Mouse (Mus musculus): ENCODE results near the gene Vangl1. TPM values are rescaled to one million over a fixed set of nuclear protein-coding genes. Genes with fewer than 3 reads are reported as not detected.
"Not testable (repeated sequence)": the region's sequence is repeated elsewhere in the genome, so short reads cannot be mapped to it uniquely, and the experiment has no call there.

Vangl1 gene
- polyA plus RNA-seq, 1 experiment from 2014 or later, result 59.4 TPM

DNA sequence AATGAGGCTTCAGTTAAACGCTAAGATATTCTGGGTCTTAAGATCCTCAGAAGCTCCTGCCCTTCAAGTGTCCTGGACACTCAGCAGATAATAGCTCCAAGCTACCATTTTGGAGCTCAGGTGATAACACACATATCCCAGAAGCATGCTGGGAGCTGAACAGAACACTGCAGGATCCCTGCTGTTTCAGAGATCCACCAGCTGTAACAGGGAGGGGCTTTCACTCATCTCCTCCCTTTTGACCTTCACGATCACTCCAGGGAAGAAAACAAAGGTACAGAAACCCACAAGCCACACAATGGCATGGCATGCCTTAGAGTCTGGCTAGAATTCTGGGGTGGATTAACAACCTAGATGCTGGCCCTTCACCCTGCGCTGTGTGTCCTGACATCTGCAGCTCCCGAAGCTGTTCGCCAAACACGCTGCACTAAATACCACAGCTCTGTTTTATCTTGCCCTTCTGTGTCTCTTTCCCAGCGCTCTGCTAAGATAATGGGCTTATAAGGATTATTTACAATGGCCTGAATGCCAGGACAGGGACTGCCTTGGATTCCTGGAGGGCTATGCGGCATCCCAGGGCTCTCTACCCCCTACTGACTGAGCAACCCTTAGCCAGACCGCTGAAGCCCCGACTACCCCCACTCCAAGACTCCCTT, 36.8 kb downstream of the Vangl1 start:
- Histone ChIP-seq H3K4me3 (replicated peaks) (no peak overlapping the region), H3K9me3 (replicated peaks) (no peaks in the 10 kb centered on the region), H3K36me3 (peaks cover 17% of the 10 kb centered on the region), H3K9ac (peak overlapping the region; percentile 54; the same call in 1 of the 2 replicates), H3K27me3 (no peaks in the 10 kb centered on the region), H3K27ac (peak overlapping the region; percentile 100), H3K4me1 (replicated peaks) (peaks cover 59% of the 10 kb centered on the region), H3K4me2 (peak overlapping the region; percentile 42)
- WGBS (ENCODE audit: insufficient replicate concordance), result 16% methylated on average over 10 of the region's 10 CpGs
- peak; percentile 43 for DNase-seq
- peak; percentile 24 for ATAC-seq (ENCODE audit: low read depth)

- no peaks in the 10 kb centered on the region for H3K27me3 ChIP-seq
- no peak for ATAC-seq (ENCODE audit: low read depth)
- H3K27ac ChIP-seq, result peak overlapping the region; percentile 100
- peak overlapping the region; percentile 79 for H3K4me2 ChIP-seq
- WGBS (ENCODE audit: insufficient replicate concordance), result 63% methylated on average over 8 of the region's 8 CpGs
- no peak for DNase-seq
- H3K9ac ChIP-seq, result peak overlapping the region; percentile 75
- H3K36me3 ChIP-seq, result peaks cover 26% of the 10 kb centered on the region
- peaks cover 66% of the 10 kb centered on the region for H3K4me1 ChIP-seq (replicated peaks)
- H3K4me3 ChIP-seq (replicated peaks), result no peak overlapping the region
- H3K9me3 ChIP-seq (replicated peaks), result no peaks in the 10 kb centered on the region
Observed at GRCm38 (mm10) chr3:102166794-102167193, 37.7 kb downstream of the Vangl1 start.

DNA sequence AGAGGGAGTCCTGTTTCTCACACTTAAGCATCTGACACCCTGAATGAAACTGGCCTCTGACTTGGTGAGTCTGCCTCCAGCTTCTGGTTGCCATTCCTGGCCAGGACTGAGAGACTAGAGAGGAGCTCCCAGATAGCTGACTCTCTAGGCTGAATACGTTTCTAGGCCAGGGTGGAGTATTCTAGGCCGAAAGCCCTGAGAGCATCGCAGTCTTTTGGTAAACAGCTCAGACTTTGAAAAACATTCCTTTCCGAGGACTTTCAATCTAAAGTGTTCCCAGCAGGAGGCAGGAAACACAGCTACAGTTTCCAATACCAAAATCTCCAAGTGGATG, 38.2 kb downstream of the Vangl1 start:
- no peaks in the 10 kb centered on the region for H3K27me3 ChIP-seq
- H3K4me1 ChIP-seq (replicated peaks), result peaks cover 71% of the 10 kb centered on the region
- H3K4me3 ChIP-seq (replicated peaks), result peak overlapping the region; percentile 39
- 21% methylated on average over 4 of the region's 4 CpGs for WGBS (ENCODE audit: insufficient replicate concordance)
- H3K36me3 ChIP-seq, result peaks cover 31% of the 10 kb centered on the region
- DNase-seq (no peak), ATAC-seq (ENCODE audit: low read depth) (peak; percentile 65)
- H3K9ac ChIP-seq, result peak overlapping the region; percentile 75
- H3K27ac ChIP-seq, result peak overlapping the region; percentile 100
- H3K4me2 ChIP-seq, result peak overlapping the region; percentile 79
- H3K9me3 ChIP-seq (replicated peaks), result no peaks in the 10 kb centered on the region

GRCm38 (mm10) chr3:102165536-102166286, 38.8 kb downstream of the Vangl1 start:
- no peaks in the 10 kb centered on the region for H3K9me3 ChIP-seq (replicated peaks)
- H3K27ac ChIP-seq, result peak overlapping the region; percentile 100
- H3K27me3 ChIP-seq, result no peaks in the 10 kb centered on the region
- 23% methylated on average over 21 of the region's 21 CpGs for WGBS (ENCODE audit: insufficient replicate concordance)
- H3K4me3 ChIP-seq (replicated peaks), result peak overlapping the region; percentile 78
- peak overlapping the region; percentile 94 for H3K9ac ChIP-seq
- H3K4me2 ChIP-seq, result peak overlapping the region; percentile 79
- ATAC-seq (ENCODE audit: low read depth) (peak; percentile 96), DNase-seq (peak; percentile 95)
- peaks cover 37% of the 10 kb centered on the region for H3K36me3 ChIP-seq
- peaks cover 76% of the 10 kb centered on the region for H3K4me1 ChIP-seq (replicated peaks)

GRCm38 (mm10) chr3:102164911-102165310, 39.6 kb downstream of the Vangl1 start:
- peaks cover 84% of the 10 kb centered on the region for H3K4me1 ChIP-seq (replicated peaks)
- peak overlapping the region; percentile 79 for H3K4me2 ChIP-seq
- peak overlapping the region; percentile 78 for H3K4me3 ChIP-seq (replicated peaks)
- H3K9me3 ChIP-seq (replicated peaks), result no peaks in the 10 kb centered on the region
- peak overlapping the region; percentile 94 for H3K9ac ChIP-seq
- peaks cover 45% of the 10 kb centered on the region for H3K36me3 ChIP-seq
- ATAC-seq (ENCODE audit: low read depth) (no peak), DNase-seq (peak; percentile 35)
- WGBS (ENCODE audit: insufficient replicate concordance), result 19% methylated on average over 4 of the region's 4 CpGs
- peak overlapping the region; percentile 100 for H3K27ac ChIP-seq
- H3K27me3 ChIP-seq, result no peaks in the 10 kb centered on the region

DNA sequence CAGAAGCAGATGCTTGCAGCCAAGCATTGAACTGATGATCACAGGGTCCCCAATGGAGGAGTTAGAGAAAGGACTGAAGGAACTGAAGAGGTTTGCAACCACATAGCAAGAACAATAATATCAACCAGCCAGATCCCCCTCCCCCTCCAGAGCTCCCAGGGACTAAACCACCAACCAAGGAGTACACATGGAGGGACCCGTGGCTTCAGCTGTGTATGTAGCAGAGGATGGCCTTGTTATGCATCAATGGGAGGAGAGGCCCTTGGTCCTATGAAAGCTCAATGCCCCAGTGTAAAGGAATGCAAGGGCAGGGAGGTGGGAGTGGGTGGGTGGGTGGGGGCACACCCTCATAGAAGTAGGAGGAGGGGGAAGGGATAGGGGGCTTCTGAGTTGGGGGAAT, 40.6 kb downstream of the Vangl1 start:
- peak overlapping the region; percentile 100 for H3K27ac ChIP-seq
- peak overlapping the region; percentile 78 for H3K4me3 ChIP-seq (replicated peaks)
- H3K36me3 ChIP-seq, result peaks cover 55% of the 10 kb centered on the region
- 79% methylated on average over 1 of the region's 1 CpGs for WGBS (ENCODE audit: insufficient replicate concordance)
- peaks cover 93% of the 10 kb centered on the region for H3K4me1 ChIP-seq (replicated peaks)
- not testable (repeated sequence) for ATAC-seq (ENCODE audit: low read depth); DNase-seq; H3K27me3 ChIP-seq; H3K9me3 ChIP-seq (replicated peaks)
- peak overlapping the region; percentile 94 for H3K9ac ChIP-seq
- H3K4me2 ChIP-seq, result peak overlapping the region; percentile 79

DNA sequence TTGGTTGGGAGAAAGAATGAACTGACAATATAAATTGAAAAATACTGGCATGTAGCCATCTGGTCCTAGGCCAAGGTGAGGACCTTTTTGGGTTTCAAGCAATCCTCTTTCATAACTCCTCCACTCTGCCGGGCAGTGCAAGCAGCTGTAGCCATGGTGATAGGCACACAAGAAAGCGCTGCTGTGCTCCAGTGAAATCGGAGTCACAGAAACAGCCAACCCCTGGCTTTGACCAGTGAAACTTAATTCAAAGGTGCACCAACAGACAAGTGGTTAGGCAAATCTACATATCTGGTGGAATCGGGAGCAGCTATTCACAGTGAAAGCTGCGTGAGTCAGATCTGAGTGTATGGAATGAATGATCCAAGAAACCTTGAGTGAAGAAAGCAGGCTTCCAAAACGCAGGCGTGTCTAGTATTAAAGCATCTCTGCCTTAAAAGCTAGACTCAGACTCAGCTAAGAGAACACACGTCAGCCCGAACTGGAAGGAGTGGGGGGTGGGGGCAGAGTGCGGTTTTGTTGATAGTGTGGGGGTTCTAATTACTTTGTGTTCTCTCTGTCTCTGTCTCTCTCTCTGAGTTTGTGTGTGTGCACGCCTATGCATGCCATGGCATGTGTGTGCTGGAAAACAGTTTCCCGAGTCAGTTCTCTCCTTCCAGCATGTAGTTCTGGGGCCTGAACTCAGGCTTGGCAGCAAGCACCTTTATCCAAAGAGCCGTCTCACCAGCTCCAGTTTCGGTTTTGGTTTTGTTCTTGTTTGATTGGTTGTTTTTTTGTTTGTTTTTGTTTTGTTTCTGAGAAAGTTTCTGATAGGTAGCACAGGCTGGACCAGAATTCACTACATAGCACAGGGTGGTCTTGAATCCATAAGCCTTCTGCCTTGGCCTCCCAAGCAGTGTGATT, 44.8 kb downstream of the Vangl1 start:
- H3K36me3 ChIP-seq, result peaks cover 89% of the 10 kb centered on the region
- DNase-seq, result no peak
- 72% methylated on average over 14 of the region's 14 CpGs for WGBS (ENCODE audit: insufficient replicate concordance)

DNA sequence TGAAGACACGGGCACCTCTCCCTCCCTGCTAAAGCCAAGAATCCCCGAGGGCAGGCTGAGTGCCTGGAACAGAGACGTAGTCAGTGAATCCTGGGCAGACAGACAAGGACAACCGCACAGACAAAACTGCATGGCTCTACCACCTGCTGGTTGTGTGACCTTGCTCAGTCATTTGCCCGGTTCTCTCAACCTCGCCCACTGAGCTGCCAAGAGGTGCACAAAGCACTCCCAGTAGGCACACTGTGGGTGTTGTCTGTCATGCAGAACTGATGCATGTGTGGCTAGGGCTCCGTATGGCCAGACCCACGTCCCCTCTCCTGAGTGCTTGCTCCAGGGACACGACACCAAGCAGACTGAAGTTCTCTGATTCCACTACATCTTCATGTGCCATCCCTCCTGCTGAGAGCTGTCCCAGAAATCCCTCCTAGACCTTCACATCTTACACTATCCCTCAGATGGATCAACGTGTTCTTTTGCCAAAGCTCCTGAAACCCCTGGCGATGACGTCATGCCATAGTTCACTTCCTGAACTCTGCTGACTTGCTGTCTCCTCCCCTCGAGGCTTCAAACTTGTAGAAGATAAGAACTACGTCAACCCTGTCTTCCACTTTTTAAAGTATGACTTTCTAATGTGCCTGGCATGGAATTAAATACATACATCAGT, 45.6 kb downstream of the Vangl1 start:
- ATAC-seq (ENCODE audit: low read depth), result no peak; the same call in 1 of the 2 replicates
- WGBS (ENCODE audit: insufficient replicate concordance), result 70% methylated on average over 14 of the region's 14 CpGs
- H3K27ac ChIP-seq, result peak overlapping the region; percentile 50

More for the DNA sequence above, 44.8 kb downstream of the Vangl1 start:
- Histone ChIP-seq H3K27me3 (no peaks in the 10 kb centered on the region), H3K4me2 (peak overlapping the region; percentile 29), H3K27ac (peak overlapping the region; percentile 50), H3K9me3 (replicated peaks) (no peaks in the 10 kb centered on the region), H3K4me3 (replicated peaks) (no peak overlapping the region; the same call in 1 of the 2 replicates), H3K9ac (peak overlapping the region; percentile 0; the same call in 1 of the 2 replicates), H3K4me1 (replicated peaks) (peaks cover 71% of the 10 kb centered on the region)
- ATAC-seq (ENCODE audit: low read depth), result peak; percentile 40; the same call in 1 of the 2 replicates

GRCm38 (mm10) chr3:102157652-102158051, 46.8 kb downstream of the Vangl1 start:
- Histone ChIP-seq H3K4me2 (no peak overlapping the region), H3K9ac (no peak overlapping the region), H3K27me3 (no peaks in the 10 kb centered on the region), H3K9me3 (replicated peaks) (no peaks in the 10 kb centered on the region), H3K36me3 (peaks cover 76% of the 10 kb centered on the region), H3K27ac (peak overlapping the region; percentile 25; the same call in 1 of the 2 replicates), H3K4me3 (replicated peaks) (no peak overlapping the region), H3K4me1 (replicated peaks) (peaks cover 54% of the 10 kb centered on the region)
- ATAC-seq (ENCODE audit: low read depth) (peak; percentile 27; the same call in 1 of the 2 replicates), DNase-seq (no peak)
- 36% methylated on average over 6 of the region's 6 CpGs for WGBS (ENCODE audit: insufficient replicate concordance)

More for the DNA sequence above, 45.6 kb downstream of the Vangl1 start:
- Histone ChIP-seq H3K4me2 (no peak overlapping the region), H3K9ac (0 out of 2 replicates have a peak overlapping the region, but pooled peaks have one; percentile 0), H3K27me3 (no peaks in the 10 kb centered on the region), H3K4me3 (replicated peaks) (no peak overlapping the region), H3K4me1 (replicated peaks) (peaks cover 63% of the 10 kb centered on the region), H3K9me3 (replicated peaks) (no peaks in the 10 kb centered on the region), H3K36me3 (peaks cover 88% of the 10 kb centered on the region)
- no peak for DNase-seq

DNA sequence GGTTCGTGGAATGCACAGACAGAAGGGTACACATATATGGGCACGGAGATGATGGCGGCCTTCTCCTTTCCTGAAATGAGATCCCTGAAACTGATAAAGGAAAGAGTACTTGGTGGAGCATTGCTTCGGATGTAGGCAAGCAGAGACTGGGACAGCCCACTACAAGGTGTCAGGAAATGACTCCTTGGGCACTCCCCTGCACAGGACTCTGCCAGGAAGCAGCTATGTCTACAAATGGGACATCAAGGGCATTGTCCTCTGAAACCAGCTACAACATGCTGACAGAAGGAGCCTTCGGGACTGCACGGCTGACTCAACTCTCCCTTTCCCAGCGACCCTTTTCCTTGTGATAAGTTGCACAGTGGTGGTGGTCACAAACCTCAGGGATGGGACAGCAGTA, 47.8 kb downstream of the Vangl1 start:
- peak overlapping the region; percentile 12; the same call in 1 of the 2 replicates for H3K27ac ChIP-seq
- no peaks in the 10 kb centered on the region for H3K9me3 ChIP-seq (replicated peaks)
- no peak for DNase-seq
- 76% methylated on average over 7 of the region's 7 CpGs for WGBS (ENCODE audit: insufficient replicate concordance)
- peaks cover 50% of the 10 kb centered on the region for H3K4me1 ChIP-seq (replicated peaks)
- peaks cover 67% of the 10 kb centered on the region for H3K36me3 ChIP-seq
- no peak overlapping the region for H3K4me3 ChIP-seq (replicated peaks)
- no peaks in the 10 kb centered on the region for H3K27me3 ChIP-seq
- no peak overlapping the region for H3K4me2 ChIP-seq
- H3K9ac ChIP-seq, result no peak overlapping the region
- no peak for ATAC-seq (ENCODE audit: low read depth)

Measured in liver, embryonic 13.5 days (tissue).